Mouse (Mus musculus) G1E-ER4 (cell line): ENCODE measurements around the gene Gpr82. TPM values are rescaled to one million over a fixed set of nuclear protein-coding genes. Genes with fewer than 3 reads are reported as not detected.

ENCODE experiments used
- GATA1 ChIP-seq: IDR thresholded peaks from one replicate; pipeline ENCODE4 v1.8.0; 2012; ENCODE audit warnings: low read length, inconsistent platforms
- polyA plus RNA-seq: library from polyadenylated mRNA; stranded (reverse); fragments of >175 nt; gene quantifications from 2 replicates; pipeline ENCODE4 v1.2.3, GENCODE M21; 2012

Gene Gpr82
- not detected in 2 replicates for polyA plus RNA-seq

- TF ChIP-seq GATA1 = no peak
These were observed at the start of gene Gpr82 for GRCm38 (mm10) chrX:13661063-13661462. TSS of gene Gpr82 (plus strand) at chrX:13661363.

DNA sequence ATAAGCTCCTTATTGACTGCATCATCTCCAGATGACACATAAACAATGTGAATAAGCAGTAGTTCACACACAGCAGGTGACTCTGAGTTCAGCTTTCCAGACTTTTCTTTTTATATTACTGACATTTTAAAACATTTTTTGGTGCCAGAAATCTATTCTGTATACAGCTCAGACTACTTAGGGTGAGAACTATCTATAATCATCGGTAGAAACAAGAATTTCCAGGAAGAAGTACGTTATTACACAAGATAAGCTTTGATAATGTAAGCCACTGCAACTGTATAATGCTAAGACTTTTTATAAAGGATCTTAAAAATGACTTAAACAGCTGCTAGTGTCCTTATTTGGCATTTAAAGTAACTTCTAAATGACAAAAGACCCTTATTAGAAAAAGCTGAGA, 49.0 kb upstream of the Gpr82 start:
- TF ChIP-seq GATA1 = no peak

DNA sequence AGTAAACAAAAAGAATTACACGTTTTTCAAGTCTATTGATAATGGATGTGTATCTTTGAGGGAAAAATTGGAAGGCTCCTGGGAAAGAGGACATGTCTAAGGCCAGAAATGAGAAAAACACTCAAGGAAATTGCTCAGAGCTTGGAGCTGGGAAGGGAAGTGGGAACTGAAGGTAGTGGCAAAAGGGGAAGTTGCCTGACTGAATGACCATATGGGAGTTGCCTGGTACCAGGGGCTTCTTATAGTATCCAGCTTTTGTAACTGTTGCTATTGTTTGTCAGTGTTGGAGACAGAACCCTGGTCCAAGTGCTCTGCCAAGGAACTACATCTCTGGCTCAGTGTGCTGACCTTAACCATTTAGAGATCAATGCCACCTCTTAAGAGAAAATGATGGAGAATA, 44.4 kb upstream of the Gpr82 start:
- no peak for TF ChIP-seq GATA1

DNA sequence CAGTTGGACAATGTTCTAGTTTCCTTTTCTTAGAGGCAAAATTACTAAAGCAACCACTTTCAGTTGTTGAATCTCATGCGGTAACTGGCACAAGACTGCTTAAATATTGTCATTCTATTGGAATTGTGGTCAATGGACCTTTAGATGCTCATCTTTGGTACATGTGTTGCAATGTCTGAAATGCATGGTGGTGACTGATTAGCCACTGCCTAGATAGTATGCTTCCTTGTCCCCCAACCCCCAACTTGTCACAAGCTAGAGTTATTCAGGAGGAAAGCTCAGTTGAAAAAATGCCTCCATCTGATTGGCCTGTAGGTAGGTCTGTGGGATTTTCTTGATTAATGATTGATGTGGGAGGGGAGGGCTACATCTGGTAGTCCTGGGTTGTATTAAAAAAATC, 43.9 kb upstream of the Gpr82 start:
- no peak for TF ChIP-seq GATA1

DNA sequence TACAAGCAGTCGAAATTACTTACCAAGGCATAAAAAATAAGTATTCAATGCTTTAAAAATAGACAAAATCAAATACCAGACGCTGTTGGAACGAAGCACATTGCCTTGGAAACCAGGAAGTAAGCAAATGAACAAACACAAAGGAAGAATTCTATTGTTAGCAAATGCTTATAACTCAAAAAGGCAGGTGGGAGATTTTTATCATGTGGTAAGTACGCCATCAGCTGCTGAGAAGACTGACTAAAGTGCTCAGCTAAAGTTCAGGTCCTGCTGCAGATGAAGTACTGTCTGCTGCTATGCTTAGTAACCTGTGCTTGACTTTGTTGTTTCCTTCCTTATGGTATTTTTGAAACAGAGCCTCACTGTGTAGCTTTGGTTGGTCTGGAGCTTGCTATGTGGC, 42.7 kb upstream of the Gpr82 start:
- TF ChIP-seq GATA1 = no peak

GRCm38 (mm10) chrX:13621473-13621872, 39.7 kb upstream of the Gpr82 start:
- TF ChIP-seq GATA1 = no peak

DNA sequence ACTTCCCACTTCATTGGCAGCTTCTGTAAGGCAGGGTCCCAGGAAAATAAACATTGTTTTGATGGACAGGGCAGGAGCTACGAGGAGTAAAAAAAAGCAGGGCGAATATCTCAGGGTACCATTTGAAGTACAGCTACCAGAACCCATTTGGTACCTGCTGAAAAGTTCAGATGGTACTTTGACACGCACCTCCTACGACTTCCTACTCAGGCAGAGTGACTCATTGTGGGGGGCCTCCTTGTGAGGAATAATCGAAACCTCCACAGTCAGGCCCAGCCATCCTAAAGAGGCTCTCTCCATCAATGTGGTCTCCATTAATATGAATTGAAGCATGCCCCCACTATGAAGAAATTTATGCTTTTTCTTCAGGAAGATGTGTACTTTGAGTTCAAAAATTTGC, 38.5 kb upstream of the Gpr82 start:
- TF ChIP-seq GATA1 = no peak

GRCm38 (mm10) chrX:13631599-13632283, 29.4 kb upstream of the Gpr82 start, which contains the start of gene Gpr34:
TSS of gene Gpr34 (plus strand) at chrX:13632089.
- TF ChIP-seq GATA1 = no peak

GRCm38 (mm10) chrX:13636398-13636797, 24.8 kb upstream of the Gpr82 start:
- TF ChIP-seq GATA1 = no peak

DNA sequence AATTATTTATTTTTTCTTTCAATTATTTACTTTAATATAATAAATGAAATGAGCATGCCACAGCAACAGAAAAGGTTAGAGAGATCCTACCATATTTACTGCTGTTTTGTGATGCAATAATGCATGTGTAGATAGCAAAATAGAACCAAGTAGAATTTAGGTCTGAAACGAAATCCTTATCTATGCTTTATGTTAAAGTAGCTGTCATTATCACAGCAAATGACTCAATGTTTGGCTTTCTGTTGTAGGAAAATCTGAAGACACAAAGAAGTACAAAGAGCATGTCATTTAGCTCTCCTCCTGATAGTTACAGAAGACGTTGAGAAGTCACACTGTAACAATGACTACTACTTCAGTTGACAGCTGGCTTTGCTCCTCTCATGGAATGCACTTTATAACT, 22.3 kb upstream of the Gpr82 start:
- no peak for TF ChIP-seq GATA1

- no peak for TF ChIP-seq GATA1
These were observed 9.3 kb upstream of the Gpr82 start for GRCm38 (mm10) chrX:13651889-13652288.

- no peak for TF ChIP-seq GATA1
These were observed 8.9 kb upstream of the Gpr82 start for GRCm38 (mm10) chrX:13652291-13652690.

DNA sequence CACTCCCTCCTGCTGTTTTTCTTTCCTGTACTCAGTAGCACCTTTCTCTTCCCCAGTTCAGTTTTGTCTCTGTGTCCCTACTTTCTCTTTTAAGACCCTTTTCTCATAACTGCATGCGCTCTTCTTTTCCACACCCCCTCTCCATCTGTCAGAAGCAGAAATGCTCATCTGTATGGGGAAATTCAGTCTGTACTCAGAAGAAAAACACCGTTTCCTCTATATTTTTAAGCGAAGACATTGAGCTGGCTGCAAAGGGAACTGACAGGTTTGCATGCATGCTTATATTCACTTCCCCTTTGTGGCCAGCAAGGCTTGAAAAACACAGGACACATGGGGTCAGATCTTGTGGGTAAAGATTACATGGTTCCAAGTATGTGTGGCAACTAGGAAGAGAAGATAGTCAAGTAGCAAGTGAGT, 6.2 kb upstream of the Gpr82 start:
- no peak for TF ChIP-seq GATA1

DNA sequence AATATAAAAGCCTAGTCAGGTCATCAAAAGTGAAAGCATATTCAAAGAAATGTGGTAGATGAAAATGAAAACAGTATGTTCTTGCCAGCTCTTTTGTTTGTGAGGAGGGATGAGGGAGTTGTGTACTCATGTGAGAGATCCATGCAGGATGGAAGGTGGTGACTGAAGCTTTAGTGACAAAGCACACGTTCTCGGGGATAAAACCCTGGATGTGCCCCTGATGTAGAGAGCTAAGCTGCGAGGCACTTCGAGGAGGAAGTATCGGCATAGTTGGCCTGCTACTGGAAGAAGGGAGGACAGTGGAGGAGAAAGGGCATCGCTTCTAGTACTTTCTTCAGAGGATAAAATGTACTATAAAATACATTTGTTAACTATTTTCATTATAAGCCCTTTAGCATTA, 5.3 kb upstream of the Gpr82 start:
- TF ChIP-seq GATA1 = no peak

GRCm38 (mm10) chrX:13656721-13657120, 4.4 kb upstream of the Gpr82 start:
- no peak for TF ChIP-seq GATA1

DNA sequence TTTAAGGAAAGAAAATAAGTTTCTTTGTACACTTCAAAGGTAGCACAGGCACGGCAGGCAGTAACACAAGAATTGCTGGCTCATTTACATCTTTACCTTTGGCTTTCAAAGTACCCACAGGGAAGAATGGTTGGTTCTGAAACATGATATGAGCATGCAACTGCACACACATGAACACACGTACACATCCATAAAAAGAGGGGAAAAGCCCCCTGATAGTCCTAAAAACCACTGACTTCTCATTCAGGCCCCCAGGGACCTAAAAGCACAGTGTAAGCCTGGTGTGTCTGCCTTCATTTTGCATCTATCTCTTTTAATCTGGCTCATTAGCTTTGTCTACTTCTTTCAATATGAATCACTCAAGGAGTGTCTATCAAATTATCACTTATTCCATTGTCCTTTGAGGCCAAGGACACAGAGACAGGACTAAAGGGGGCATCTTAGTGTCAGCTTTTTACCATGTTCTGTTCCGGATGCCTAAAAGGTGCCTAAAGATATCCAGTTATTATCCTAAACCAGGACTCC, 2.5 kb upstream of the Gpr82 start:
- no peak for TF ChIP-seq GATA1

GRCm38 (mm10) chrX:13659201-13659890, 1.8 kb upstream of the Gpr82 start:
- no peak for TF ChIP-seq GATA1
